Comparison of ENCODE assay signal across 7 mouse cellular contexts in the genomic region with DNA sequence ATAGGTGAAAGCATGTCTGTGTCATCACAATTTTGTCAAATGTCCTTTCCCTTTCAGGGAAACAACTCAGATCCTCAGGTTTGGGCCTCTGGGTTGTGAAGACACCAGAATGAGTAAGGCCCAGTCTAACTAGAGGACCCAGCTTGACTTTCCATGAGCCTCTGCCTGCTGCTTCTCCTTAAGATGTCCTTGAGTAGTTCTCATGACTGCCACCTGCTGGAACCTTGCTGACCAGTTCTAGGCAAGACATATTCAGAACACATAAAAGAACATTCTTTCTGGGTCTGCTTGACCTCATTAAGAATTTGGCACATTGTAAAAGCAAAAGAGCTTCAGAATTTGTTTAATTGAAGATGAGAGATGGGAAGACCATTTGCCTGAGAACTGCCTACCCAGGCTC.
DNase-seq lines count a peak whose midpoint lies in the region.

No protein-coding gene starts in this region.

- peak; percentile 31 for DNase-seq in urinary bladder, postnatal 14 days (ENCODE audit: low spot score)
- no peak for DNase-seq in urinary bladder, postnatal 36 days (ENCODE audit: low spot score in 2 of 2)
- peak; percentile 2 for DNase-seq in brain, embryonic 18.5 days (ENCODE audit: low read depth, low spot score)
- DNase-seq in forelimb bud, embryonic 11.5 days (ENCODE audit: low read depth, low spot score): peak; percentile 51
- DNase-seq in kidney, postnatal 4 days: peak; percentile 69
- DNase-seq in lung, postnatal 14 days: peak; percentile 55
- peak; percentile 29 for DNase-seq in telencephalon, adult 2 months (ENCODE audit: low read depth, low spot score)

Comparison
In these comparisons a context has a peak if more than half of its experiments do, and no peak if none do; other contexts are left out.
1. DNase-seq: peak in urinary bladder, postnatal 14 days (single experiment), brain, embryonic 18.5 days (single experiment), forelimb bud, embryonic 11.5 days (single experiment), kidney, postnatal 4 days (2 of 2), lung, postnatal 14 days (single experiment) and telencephalon, adult 2 months (single experiment); none in urinary bladder, postnatal 36 days (0 of 2).